Mouse (Mus musculus): ENCODE data around the gene Unc80. TPM values are rescaled to one million over a fixed set of nuclear protein-coding genes. Genes with fewer than 3 reads are reported as not detected.

Gene Unc80
- polyA plus RNA-seq, 1 experiment from 2014 or later = 1.7 TPM

GRCm38 (mm10) chr1:66493064-66493463 lies 24.9 kb downstream of the Unc80 start:
- H3K9ac ChIP-seq = no peak overlapping the region
- no peak overlapping the region for H3K4me3 ChIP-seq
- peaks cover 6% of the 10 kb centered on the region; the same call in 1 of the 2 replicates for H3K4me1 ChIP-seq
- no peaks in the 10 kb centered on the region for H3K9me3 ChIP-seq (replicated peaks)
- H3K27me3 ChIP-seq = no peaks in the 10 kb centered on the region
- H3K27ac ChIP-seq = no peak overlapping the region
- no peaks in the 10 kb centered on the region for H3K36me3 ChIP-seq (ENCODE audit: poor library complexity, severe bottlenecking)
- ATAC-seq = no peak
- H3K4me2 ChIP-seq = no peak overlapping the region
- 45% methylated on average over 6 of the region's 6 CpGs for WGBS

- Histone ChIP-seq H3K9me3 (replicated peaks) (no peaks in the 10 kb centered on the region), H3K4me2 (no peak overlapping the region), H3K4me3 (no peak overlapping the region), H3K27ac (no peak overlapping the region), H3K27me3 (no peaks in the 10 kb centered on the region), H3K36me3 (ENCODE audit: poor library complexity, severe bottlenecking) (no peaks in the 10 kb centered on the region), H3K9ac (no peak overlapping the region), H3K4me1 (peaks cover 6% of the 10 kb centered on the region; the same call in 1 of the 2 replicates)
- ATAC-seq = peak; percentile 61
- 28% methylated on average over 3 of the region's 3 CpGs for WGBS
Measured at GRCm38 (mm10) chr1:66495310-66496012, 27.3 kb downstream of the Unc80 start.

GRCm38 (mm10) chr1:66550812-66551211 lies 82.6 kb downstream of the Unc80 start:
- Histone ChIP-seq H3K4me2 (no peak overlapping the region), H3K27ac (no peak overlapping the region), H3K27me3 (no peaks in the 10 kb centered on the region), H3K4me3 (no peak overlapping the region), H3K9ac (no peak overlapping the region), H3K4me1 (no peaks in the 10 kb centered on the region), H3K9me3 (replicated peaks) (no peaks in the 10 kb centered on the region), H3K36me3 (ENCODE audit: poor library complexity, severe bottlenecking) (no peaks in the 10 kb centered on the region)
- no peak for ATAC-seq
- WGBS = 92% methylated on average over 3 of the region's 3 CpGs

- H3K36me3 ChIP-seq (ENCODE audit: poor library complexity, severe bottlenecking) = no peaks in the 10 kb centered on the region
- H3K27ac ChIP-seq = no peak overlapping the region
- no peaks in the 10 kb centered on the region for H3K27me3 ChIP-seq
- H3K9ac ChIP-seq = no peak overlapping the region
- WGBS = 78% methylated on average over 5 of the region's 5 CpGs
- no peaks in the 10 kb centered on the region for H3K9me3 ChIP-seq (replicated peaks)
- H3K4me1 ChIP-seq = no peaks in the 10 kb centered on the region
- no peak overlapping the region for H3K4me3 ChIP-seq
- ATAC-seq = no peak
- no peak overlapping the region for H3K4me2 ChIP-seq
Measured at GRCm38 (mm10) chr1:66552396-66552966, 84.3 kb downstream of the Unc80 start.

- Histone ChIP-seq H3K4me3 (no peak overlapping the region), H3K36me3 (ENCODE audit: poor library complexity, severe bottlenecking) (no peaks in the 10 kb centered on the region), H3K4me2 (no peak overlapping the region), H3K4me1 (no peaks in the 10 kb centered on the region), H3K9me3 (replicated peaks) (no peaks in the 10 kb centered on the region), H3K9ac (no peak overlapping the region), H3K27me3 (no peaks in the 10 kb centered on the region), H3K27ac (no peak overlapping the region)
- WGBS = 83% methylated on average over 1 of the region's 1 CpGs
- ATAC-seq = no peak
Measured at GRCm38 (mm10) chr1:66561636-66562270, 93.6 kb downstream of the Unc80 start.

GRCm38 (mm10) chr1:66562332-66562731 lies 94.2 kb downstream of the Unc80 start:
- no peak for ATAC-seq
- 82% methylated on average over 2 of the region's 2 CpGs for WGBS
- no peak overlapping the region for H3K9ac ChIP-seq

GRCm38 (mm10) chr1:66569736-66570135 lies 101.6 kb downstream of the Unc80 start:
- Histone ChIP-seq H3K9me3 (replicated peaks) (no peaks in the 10 kb centered on the region), H3K27me3 (no peaks in the 10 kb centered on the region), H3K9ac (no peak overlapping the region), H3K4me3 (no peak overlapping the region), H3K27ac (no peak overlapping the region), H3K4me2 (no peak overlapping the region), H3K4me1 (no peaks in the 10 kb centered on the region), H3K36me3 (ENCODE audit: poor library complexity, severe bottlenecking) (no peaks in the 10 kb centered on the region)
- 81% methylated on average over 13 of the region's 13 CpGs for WGBS
- no peak for ATAC-seq

More at GRCm38 (mm10) chr1:66562332-66562731, 94.2 kb downstream of the Unc80 start:
- H3K4me3 ChIP-seq = no peak overlapping the region
- H3K4me1 ChIP-seq = no peaks in the 10 kb centered on the region
- H3K4me2 ChIP-seq = no peak overlapping the region
- no peaks in the 10 kb centered on the region for H3K27me3 ChIP-seq
- no peaks in the 10 kb centered on the region for H3K36me3 ChIP-seq (ENCODE audit: poor library complexity, severe bottlenecking)
- H3K27ac ChIP-seq = no peak overlapping the region
- no peaks in the 10 kb centered on the region for H3K9me3 ChIP-seq (replicated peaks)

GRCm38 (mm10) chr1:66597163-66597788 lies 129.1 kb downstream of the Unc80 start:
- H3K4me2 ChIP-seq = no peak overlapping the region
- H3K36me3 ChIP-seq (ENCODE audit: poor library complexity, severe bottlenecking) = no peaks in the 10 kb centered on the region
- no peaks in the 10 kb centered on the region for H3K4me1 ChIP-seq
- H3K9ac ChIP-seq = no peak overlapping the region
- no peak overlapping the region for H3K27ac ChIP-seq
- no peaks in the 10 kb centered on the region for H3K9me3 ChIP-seq (replicated peaks)
- no peak for ATAC-seq
- H3K4me3 ChIP-seq = no peak overlapping the region
- no peaks in the 10 kb centered on the region for H3K27me3 ChIP-seq

GRCm38 (mm10) chr1:66608304-66608703 lies 140.1 kb downstream of the Unc80 start:
- no peak overlapping the region for H3K27ac ChIP-seq
- no peak overlapping the region for H3K9ac ChIP-seq
- H3K27me3 ChIP-seq = no peaks in the 10 kb centered on the region
- H3K4me3 ChIP-seq = no peak overlapping the region
- WGBS = 91% methylated on average over 4 of the region's 4 CpGs
- no peaks in the 10 kb centered on the region for H3K36me3 ChIP-seq (ENCODE audit: poor library complexity, severe bottlenecking)
- no peak for ATAC-seq
- H3K4me1 ChIP-seq = no peaks in the 10 kb centered on the region
- no peak overlapping the region for H3K4me2 ChIP-seq
- no peaks in the 10 kb centered on the region for H3K9me3 ChIP-seq (replicated peaks)

GRCm38 (mm10) chr1:66617188-66617587 lies 149.0 kb downstream of the Unc80 start:
- H3K9me3 ChIP-seq (replicated peaks) = no peaks in the 10 kb centered on the region
- H3K36me3 ChIP-seq (ENCODE audit: poor library complexity, severe bottlenecking) = no peaks in the 10 kb centered on the region
- H3K27me3 ChIP-seq = no peaks in the 10 kb centered on the region
- H3K4me2 ChIP-seq = no peak overlapping the region
- ATAC-seq = no peak
- no peaks in the 10 kb centered on the region for H3K4me1 ChIP-seq
- H3K9ac ChIP-seq = no peak overlapping the region
- no peak overlapping the region for H3K27ac ChIP-seq
- 45% methylated on average over 2 of the region's 2 CpGs for WGBS
- no peak overlapping the region for H3K4me3 ChIP-seq

- 19% methylated on average over 2 of the region's 2 CpGs for WGBS
- Histone ChIP-seq H3K4me1 (peaks cover 10% of the 10 kb centered on the region), H3K27ac (no peak overlapping the region), H3K36me3 (ENCODE audit: poor library complexity, severe bottlenecking) (no peaks in the 10 kb centered on the region), H3K4me2 (no peak overlapping the region), H3K4me3 (no peak overlapping the region), H3K9me3 (replicated peaks) (no peaks in the 10 kb centered on the region), H3K9ac (no peak overlapping the region), H3K27me3 (no peaks in the 10 kb centered on the region)
- ATAC-seq = peak; percentile 57; the same call in 1 of the 2 replicates
Measured at GRCm38 (mm10) chr1:66638177-66638576, 170.0 kb downstream of the Unc80 start.

GRCm38 (mm10) chr1:66646894-66647293 lies 178.7 kb downstream of the Unc80 start:
- no peak overlapping the region for H3K27ac ChIP-seq
- no peaks in the 10 kb centered on the region for H3K9me3 ChIP-seq (replicated peaks)
- no peak overlapping the region for H3K9ac ChIP-seq
- no peak overlapping the region for H3K4me2 ChIP-seq
- H3K4me1 ChIP-seq = no peaks in the 10 kb centered on the region
- H3K36me3 ChIP-seq (ENCODE audit: poor library complexity, severe bottlenecking) = no peaks in the 10 kb centered on the region
- H3K27me3 ChIP-seq = no peaks in the 10 kb centered on the region
- no peak overlapping the region for H3K4me3 ChIP-seq
- no peak for ATAC-seq

Measured in forebrain, embryonic 13.5 days (tissue).